Mouse (Mus musculus) lung, postnatal 10 days (tissue): Measurements from ENCODE around the gene Arpin.

ENCODE experiments used
- DNase-seq: peaks from one replicate; pipeline ENCODE4 v3.0.0; 2021

Arpin gene

DNA sequence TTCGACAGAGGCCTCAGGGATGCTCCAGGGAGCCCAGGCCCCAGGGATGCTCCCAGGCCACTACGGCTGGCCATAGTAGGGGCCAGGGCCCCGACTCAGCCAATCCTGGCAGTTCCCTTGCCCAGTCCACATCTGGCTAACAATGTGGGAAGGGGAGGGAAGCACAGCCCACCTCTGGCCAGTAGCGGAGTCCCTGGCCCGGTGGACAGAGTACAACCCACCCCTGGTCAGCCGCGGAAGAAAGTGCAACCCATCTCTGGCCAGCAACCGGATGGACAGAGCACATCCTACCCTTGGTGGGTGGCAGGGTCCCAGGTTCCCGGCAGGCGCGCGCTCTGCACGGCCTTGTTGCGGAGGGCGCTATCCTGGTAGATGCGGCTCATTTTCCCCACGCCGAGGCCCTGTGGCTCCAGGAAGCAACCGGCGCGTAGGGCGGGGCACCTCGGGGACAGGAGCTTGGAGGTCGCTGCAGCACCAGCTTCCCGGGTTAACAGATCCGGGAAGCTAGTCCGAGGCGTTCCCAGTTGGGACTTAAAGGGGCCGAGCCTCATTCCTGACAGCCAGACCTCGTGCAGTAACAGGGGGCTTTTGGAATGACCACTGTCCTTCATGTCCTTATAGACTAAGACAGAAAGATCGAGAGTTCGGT lies at the start of gene Arpin:
Gene Arpin (minus strand): TSS at position 498 of the 649 bp plus-strand sequence.
- peak; percentile 87 for DNase-seq

DNA sequence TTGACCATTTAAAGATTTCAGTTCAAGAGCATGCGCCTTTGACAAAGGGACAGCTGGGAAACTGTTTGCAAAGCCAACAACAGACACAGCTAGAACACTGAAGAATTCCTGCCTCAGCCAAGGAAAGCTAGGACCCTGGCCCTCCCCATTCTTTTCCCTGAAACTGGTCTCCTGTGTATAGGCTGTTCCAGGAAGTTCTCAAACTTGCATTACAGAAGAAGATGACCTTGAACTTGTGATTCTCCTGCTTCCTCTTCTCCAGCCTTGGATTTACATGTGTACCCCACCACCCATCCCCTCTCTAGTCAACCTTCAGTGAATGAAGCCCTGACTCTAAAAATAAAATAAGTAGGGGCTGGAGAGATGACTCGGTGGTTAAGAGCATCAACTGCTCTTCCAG lies 40.2 kb upstream of the Arpin start:
- no peak for DNase-seq

DNA sequence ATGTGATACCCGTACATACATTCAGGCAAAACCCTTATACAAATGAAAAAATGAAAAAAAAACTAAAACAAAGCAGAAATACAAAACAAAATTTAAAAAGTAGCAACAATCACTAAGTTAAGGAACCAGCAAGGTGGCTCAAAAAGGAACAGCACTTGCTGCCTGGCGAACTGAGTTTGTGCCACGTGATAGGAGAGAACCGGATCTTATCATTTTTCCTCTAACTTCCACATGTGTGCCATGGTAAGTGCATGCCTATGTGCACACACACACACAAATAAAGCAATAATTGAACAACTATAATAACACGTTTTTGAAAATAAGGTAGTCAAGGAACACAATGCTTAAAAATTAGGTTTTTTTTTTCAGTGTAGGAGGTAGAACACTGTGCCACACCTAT lies 37.0 kb upstream of the Arpin start:
- no peak for DNase-seq

DNA sequence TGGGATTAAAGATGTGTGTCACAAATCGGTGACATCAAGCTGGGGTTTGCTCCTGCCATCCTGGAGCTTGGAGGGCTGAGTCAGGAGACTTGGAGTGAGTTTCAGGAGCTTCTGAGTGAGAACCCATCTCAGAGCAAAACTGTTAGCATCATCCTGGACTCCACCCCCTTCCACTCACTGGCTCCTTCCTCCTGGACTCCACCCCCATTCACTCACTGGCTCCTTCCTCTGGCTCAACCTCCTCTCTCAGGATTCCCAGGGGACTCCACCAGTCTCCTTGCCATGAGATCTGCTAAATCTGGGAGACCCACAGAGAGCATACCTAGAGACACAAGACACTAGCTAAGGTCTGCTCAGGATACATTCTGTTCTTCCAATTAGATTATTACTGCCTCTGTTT lies 35.2 kb upstream of the Arpin start:
- DNase-seq, result no peak

DNA sequence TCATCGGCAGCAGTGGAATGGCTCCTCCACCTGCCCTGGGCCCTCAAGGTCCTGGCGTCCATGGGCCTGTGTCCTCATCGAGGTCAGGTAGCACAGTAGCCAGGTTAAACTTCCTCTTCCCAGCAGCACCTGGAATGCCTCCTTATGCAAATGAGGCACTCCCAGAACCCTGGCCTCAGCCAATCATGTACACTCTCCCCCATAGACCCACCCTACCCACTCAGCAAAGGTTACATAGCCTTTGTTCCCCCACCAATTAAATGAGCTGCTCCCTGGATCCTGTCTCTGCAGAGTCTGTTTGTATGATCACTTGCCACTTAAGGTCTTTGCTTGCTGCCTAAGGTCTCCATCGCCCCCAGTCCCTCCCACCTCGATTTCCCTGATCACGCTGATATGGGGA lies 33.2 kb upstream of the Arpin start:
- DNase-seq, result no peak

DNA sequence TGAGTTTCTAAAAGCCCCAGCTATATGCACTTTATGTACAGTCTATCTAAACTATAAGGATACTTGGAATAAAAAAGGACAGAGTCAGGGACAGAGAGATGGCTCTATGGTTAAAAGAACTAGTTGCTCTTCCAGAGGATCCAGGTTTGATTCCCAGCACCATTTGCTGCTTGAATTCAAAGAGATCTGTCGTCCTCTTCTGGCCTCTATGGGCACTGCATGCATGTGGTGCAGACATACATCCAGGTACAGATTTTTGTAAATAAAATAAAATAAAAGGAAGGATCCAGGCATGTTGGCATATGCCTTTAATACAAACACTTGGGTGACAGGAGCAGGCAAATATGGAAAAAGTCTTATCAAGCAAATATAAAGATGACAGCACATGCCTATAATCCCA lies 26.4 kb upstream of the Arpin start:
- no peak for DNase-seq

DNA sequence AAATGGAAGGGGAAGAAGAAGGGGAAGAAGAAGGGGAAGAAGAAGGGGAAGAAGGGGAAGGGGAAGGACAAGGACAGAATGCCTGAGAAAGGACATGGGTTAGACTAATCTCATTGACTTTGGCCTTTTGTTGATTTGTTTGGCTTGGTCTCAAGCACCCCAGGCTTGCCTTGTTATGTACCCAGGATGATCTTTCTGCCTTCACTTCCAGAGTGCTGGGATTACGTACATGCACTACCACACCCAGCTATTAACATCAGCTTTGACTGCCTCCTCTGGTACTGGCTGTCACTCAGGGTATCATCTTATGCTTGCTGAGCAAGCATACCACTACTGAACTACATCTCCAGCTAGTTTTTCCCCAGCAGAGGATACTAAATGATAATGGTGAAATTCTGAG lies 21.0 kb upstream of the Arpin start:
- no peak for DNase-seq

DNA sequence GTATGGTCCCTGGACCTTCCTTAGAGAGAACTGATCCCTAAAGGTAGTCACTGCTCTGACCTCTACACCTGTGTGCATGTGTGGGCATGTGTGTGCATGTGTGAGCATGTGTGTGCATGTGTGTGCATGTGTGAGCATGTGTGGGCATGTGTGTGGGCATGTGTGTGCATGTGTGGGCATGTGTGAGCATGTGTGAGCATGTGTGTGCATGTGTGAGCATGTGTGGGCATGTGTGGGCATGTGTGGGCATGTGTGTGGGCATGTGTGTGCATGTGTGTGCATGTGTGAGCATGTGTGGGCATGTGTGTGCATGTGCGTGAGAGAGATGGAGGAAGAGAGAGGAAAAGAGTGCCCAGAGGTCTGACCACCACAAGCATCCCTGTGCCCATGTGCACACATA lies 19.7 kb upstream of the Arpin start:
- DNase-seq, result no peak

DNA sequence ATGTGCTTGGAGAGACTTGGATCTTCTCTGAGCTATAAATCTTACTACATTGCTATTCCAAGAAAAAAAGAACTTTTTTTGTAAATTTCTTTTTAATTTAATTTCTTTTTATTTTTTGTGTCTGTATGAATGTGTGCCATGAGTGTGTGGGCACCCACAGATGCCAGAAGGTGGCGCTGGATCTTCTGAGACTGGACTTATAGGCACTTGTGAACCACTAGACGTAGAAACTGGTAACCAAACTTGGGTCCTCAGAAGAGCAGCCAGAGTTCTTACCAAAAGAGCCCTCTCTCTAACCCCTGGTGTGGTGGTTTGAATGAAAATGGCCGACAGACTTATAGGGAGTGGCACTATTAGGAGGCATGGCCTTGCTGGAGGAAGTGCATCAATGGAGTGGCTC lies 15.9 kb upstream of the Arpin start:
- no peak for DNase-seq

DNA sequence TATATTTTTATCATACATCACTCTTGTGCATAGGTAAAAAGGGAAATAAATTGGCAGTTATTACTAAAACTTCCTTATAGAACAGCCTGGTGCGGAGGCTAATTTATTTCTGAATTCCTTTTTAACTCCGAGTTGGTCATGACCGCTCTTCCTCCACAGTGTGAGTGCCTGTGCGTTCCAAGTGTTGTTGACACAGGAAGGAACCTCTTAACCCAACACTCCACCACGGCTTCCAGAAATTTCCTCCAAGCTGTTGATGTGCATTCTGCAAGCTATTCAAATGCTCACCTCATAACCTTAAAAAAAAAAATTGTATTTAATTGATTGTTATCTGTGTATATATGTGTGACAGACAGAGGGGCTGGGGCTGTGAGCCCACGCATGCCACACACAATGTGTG lies 15.1 kb upstream of the Arpin start:
- DNase-seq, result peak; percentile 28

DNA sequence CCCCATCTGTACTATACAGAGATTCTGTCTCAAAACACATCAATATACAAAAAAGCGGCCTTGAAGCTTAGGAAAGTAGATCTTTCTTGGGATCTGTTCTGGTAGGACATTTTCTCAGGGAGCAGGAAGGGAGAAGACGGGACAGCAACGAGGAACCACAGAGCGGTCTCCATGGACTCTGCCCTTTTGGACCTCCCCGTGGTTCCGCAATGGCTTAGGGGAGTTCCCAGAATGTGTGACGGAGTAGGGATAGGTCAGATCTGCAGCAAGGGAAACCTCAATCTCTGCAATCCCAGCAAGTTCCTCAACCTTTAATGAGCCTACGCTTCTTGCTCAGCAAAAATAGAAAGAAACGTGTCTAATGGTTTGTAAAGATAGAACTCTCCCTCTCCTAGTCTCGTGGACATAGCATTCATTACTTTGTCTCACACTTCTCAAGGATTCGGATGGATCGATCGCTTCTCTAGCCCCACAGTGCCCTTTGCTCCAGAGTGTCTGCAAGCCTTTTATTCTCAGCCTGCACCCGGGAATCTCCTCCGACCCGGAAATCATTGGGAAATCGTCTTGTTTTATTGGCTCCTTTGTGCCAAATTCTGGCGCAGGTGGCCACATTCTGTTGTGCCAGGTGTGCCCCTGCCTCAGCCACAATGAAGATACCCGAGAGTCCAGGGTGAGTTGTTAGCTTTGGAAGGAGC lies 499 bp upstream of the Arpin start:
- DNase-seq, result peak; percentile 69

DNA sequence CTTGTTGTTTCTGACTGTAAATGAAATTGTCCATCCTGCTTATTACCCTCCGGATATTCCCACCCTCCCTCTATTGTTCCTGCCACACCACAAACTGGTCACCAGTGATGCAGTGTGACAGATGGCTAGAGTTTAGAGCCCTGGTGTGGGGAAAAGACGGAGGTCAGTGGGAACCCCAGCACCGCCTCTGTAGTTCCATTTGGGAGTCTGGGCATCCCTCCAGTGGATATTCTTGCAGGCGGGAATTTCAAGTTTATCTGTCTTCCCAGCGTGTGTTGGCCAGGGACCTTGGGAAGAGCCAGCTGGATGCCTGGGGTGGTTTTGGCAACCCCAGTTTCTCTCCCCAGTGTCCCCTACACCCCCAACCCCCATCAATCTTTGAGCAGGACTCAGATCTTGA lies 698 bp downstream of the Arpin start:
- DNase-seq, result peak; percentile 48

DNA sequence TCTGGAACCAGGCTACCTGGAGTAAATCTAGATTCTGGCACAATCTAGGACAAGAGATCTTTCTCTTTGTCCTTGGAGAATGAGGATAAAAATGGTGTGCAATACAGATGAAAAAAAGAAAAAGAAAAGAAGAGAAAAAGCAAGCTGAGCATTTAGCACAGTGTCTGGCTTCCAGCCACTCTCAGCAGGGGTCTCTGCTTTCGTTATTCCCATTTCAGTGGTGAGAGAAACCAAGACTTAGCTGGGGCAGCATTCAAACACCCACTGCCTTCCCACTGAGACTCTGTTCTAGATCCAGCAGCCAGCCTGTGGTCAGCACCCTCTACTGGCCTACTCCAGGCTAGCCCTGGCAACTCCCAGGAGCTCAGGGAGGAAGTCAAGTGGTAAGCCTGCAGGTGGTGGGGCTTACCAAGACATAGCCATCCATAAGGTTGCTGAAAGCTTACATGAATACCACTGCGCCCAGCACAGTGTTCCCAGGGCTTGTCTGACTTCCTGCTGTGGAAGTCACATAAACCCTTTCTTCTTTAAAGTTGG lies 6.6 kb downstream of the Arpin start:
- DNase-seq, result no peak

DNA sequence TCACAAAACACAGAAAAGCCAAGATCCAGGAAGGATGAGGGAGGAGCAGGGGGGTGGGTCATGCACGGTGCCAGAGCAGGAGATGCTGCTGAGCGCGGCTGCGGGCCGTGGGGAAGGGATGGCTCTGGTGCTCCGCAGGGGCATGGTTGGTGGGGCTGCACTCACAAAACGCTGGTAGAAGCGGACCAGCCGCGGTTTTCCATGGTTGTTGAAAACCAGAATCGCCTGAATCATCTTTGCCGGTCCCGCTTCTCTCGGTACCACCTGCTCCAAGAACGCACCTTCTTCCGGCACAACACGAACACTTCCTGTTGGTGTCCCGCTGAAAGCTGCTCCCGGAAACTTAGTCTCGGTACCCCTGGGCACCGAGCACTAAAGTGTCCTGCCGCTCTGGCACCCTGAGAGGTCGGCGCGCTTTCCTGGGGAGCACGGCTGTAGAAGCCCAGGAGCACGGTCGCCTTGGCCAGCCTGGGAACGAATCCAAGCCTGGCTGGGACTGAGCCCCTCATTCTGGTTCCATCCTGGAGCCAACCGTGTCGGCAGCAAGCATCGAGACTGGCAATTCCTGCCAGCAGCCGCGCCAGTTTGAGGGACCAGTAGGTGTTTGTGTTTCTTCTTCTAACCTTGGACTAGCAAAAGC lies 14.7 kb downstream of the Arpin start, which contains the start of gene Ap3s2:
Gene Ap3s2 (minus strand): TSS at position 306 of the 640 bp plus-strand sequence.
- peak; percentile 92 for DNase-seq

DNA sequence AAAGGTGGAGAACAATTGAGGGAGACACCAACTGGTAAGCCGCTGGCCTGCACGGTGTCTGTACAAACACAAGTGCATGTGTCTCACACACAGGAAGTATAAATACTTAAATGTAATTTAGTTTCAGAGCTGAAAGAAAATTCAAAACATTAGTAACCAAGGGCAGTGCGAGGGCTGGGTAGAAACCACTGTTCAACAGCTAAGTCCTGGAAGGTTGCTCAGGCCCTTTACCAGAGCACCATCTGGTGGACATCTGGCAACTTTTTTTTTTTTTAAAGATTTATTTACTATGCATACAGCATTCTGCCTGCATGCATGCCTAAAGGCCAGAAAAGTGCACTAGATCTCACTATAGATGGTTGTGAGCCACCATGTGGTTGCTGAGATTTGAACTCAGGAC lies 20.6 kb downstream of the Arpin start:
- peak; percentile 51 for DNase-seq

DNA sequence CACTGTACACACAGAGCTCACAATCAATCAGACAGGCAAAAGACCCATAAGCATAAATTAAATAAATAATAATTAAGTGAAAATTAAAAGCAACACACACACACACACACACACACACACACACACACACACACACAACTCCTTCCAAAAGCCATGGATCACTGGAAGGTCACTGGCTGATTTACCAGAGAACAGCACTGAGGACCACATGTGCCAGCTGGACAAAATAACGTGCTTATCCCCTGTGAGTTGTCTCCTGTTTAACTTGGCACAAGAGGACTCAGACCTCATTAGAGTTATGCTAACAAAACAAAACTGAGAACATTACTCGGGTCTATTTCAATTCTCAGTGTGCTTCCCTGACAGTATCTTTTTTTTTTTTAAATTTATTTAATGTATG lies 27.8 kb downstream of the Arpin start:
- DNase-seq, result no peak

DNA sequence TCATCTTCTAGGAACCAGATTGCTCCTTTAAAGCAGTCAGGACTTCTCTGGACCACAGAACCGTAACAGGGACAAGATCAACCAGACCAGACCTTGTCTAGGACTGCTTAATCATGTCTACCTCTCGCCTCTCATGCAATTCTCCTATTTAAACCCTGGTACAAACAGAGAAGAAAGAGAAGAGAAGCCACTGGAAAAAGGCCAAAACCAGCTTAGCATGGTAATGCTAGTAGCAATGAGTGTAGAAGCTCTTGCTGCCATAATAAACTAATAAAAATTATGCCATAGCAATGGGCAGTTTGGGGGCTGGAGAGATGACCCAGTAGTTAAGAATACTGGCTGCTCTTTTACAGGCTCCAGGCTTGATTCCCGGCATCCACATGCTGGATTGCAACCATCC lies 28.2 kb downstream of the Arpin start:
- no peak for DNase-seq

DNA sequence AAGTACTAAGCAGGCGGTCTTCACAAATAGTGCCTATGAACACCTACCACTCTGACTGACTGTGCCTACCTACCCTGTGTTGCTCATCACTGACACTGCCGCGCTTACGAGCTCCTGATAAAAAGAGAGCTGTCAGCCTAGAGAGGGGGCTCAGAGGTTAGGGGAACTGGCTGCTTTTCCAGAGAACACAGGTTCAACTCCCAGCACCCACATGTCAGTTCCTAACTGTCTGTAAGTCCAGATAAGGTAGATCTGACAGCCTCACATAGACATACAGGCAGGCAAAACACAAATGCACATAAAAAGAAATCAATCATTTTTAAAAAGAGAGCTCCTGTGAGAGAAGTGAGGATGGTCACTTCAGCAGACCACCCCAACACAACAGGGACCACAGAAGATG lies 30.0 kb downstream of the Arpin start:
- DNase-seq, result no peak

DNA sequence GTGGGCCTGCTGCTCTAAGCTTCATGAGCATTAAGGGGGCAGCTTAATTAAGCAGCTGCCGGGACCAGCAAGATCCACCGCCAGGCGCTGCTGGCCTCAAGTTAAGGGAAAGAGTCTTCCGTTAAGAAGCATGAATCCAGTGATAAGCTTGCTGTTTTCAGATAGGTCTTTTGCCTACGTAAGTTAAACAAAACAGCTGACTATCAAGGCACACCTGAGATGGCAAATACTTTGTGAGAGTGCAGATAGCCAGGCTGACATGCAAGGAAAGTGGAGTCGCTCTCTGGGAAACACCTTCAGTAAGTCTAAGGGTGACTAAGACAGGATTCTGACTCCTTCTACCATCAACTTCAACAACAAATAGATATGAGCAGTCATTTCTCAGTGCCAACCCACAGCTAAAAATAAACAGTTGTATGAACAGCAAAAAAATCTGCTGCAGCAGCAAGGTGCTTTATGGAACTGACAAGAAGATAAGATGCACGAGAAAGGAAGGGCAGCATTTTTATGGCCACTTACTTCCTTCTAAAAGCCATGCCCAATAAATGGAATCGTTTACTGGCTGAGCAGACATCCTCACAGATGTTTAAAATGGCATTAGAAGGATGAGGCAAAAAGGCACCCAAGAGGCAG lies 31.9 kb downstream of the Arpin start:
- no peak for DNase-seq

DNA sequence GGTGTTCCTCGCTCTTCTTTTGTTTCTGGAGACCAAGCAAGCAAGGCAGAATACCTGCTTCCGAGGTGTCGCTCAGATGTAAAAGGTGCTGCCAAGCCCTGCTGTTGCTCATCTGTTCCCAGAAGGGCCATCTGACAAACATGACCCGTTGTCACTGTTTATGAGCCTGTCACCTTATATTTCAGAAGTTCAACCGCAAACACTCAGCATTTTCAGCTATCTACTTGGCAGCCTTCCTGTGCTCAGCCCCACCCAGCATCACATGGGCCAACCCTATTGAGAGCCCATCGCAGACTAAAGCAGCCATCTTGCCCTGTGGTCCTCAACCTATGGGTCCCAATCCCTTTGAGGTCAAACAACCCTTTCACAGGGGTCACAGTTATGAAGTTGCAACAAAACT lies 34.4 kb downstream of the Arpin start:
- DNase-seq, result no peak

DNA sequence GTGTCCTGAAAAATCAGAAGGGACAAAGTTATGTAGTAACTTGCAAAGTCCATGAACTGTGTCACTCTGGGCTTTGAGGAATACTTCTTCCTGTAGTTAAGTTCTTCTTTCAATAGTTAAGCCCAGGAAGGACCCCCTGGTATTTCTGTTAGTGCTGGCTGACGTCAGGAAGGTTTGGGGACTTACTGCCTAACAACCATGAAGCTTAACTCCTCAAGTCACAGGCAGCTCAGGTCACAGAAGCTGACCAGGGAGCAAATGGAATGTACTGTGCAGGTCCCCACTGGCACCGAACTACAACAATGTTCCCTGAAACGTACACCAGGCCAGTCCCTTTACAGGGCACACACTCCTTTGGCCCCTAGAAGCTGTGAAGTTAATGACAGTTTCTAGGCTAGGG lies 39.9 kb downstream of the Arpin start:
- no peak for DNase-seq

DNA sequence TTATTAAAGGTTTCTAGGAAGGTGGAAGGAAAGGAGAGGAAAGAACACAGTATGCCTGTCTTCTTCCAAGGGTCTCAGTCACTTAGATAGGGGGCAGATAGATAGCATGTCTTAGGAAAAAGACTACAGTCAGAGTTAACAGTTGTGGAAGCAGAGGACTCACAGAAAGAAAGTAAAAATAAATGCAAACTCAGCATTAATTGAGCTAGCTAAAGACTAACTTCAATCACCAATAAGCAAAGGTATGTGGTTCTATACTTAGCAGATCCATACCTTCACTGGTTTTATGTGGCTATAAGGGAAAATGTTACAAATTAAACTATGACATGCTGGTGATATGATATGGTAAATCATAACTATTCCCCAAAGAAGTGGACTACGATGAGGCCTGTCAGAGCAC lies 40.4 kb downstream of the Arpin start:
- DNase-seq, result no peak

DNA sequence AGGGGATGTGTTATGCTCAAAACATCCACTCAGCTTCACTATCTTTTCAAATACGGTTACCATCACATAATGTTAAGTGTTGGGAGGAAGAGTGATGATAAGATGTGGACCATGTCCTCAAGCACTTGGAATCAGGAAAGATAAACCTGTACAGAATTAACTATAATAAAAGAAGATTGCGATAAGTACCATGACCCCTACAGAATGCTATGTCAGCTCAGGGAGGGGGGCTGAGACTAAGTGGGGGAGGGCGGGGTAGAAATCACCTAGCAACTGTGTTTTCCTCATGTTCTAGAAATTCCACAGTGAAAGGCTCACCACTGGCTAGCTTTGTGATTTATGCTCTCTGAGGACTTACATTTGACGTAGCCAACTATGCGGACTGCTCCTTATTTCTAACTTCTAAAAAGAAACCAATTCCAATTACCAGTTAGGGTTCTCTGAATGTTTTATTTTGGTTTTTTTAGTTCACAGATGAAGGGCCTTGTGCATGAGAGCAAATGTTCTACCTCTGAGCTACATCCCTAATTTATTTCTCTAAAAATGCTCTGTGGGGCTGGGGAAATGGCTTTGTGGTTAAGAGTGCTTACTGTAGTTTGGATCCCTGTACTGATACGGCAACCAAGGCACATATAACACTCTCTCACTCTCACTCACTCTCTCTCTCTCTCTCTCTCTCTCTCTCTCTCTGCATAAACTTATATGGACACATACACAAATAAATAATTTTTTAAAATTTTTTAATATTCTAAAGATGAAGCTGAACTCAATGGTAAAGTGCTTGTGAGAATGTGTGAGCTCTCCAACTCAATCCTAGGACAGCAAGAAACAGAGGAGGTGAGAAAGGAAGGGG lies 42.4 kb downstream of the Arpin start:
- DNase-seq, result no peak
